Mouse (Mus musculus) forebrain, postnatal 0 days (tissue): ENCODE results near the gene Scn8a. TPM values are rescaled to one million over a fixed set of nuclear protein-coding genes. Genes with fewer than 3 reads are reported as not detected.

Source experiments
- ATAC-seq: fragments of 200-750 bp; cut with Nextera tagmentation; 2 replicates; pipeline ENCODE4 v1.8.0; 2017; ENCODE audit warnings: mild to moderate bottlenecking, moderate library complexity
- DNase-seq: peaks from one replicate; pipeline ENCODE4 v3.0.0-alpha.2; 2015
- H3K27ac ChIP-seq: fragments of 300-500 bp; sonication (generic); 2 replicates; pipeline ENCODE4 v1.5.1; 2014; ENCODE audit warnings: low read depth, mild to moderate bottlenecking, antibody characterized with exemption, low read length, moderate library complexity, mixed read lengths
- H3K27me3 ChIP-seq: fragments of 300-500 bp; sonication (generic); 2 replicates; pipeline ENCODE4 v1.6.1; 2014; ENCODE audit warnings: mild to moderate bottlenecking, low read length, mixed read lengths; ENCODE audit not compliant: insufficient read depth
- H3K36me3 ChIP-seq: fragments of 300-500 bp; sonication (generic); 2 replicates; pipeline ENCODE4 v1.6.1; 2014; ENCODE audit warnings: mild to moderate bottlenecking, moderate library complexity; ENCODE audit not compliant: insufficient read depth
- H3K4me1 ChIP-seq: fragments of 300-500 bp; sonication (generic); 2 replicates; pipeline ENCODE4 v1.6.1; 2014; ENCODE audit warnings: antibody characterized with exemption; ENCODE audit not compliant: insufficient read depth
- H3K4me2 ChIP-seq: fragments of 300-500 bp; sonication (generic); 2 replicates; pipeline ENCODE4 v1.6.1; 2014; ENCODE audit warnings: low read depth, mild to moderate bottlenecking, moderate library complexity
- H3K4me3 ChIP-seq: fragments of 300-500 bp; sonication (generic); 2 replicates; pipeline ENCODE4 v1.5.1; 2014; ENCODE audit warnings: low read depth, low read length, mixed read lengths
- H3K9ac ChIP-seq: fragments of 300-500 bp; sonication (generic); 2 replicates; pipeline ENCODE4 v1.6.1; 2014; ENCODE audit warnings: mild to moderate bottlenecking
- H3K9me3 ChIP-seq: fragments of 300-500 bp; sonication (generic); 2 replicates; pipeline ENCODE4 v1.6.1; 2016; ENCODE audit warnings: low read length
- CTCF ChIP-seq: sonication (generic); IDR thresholded peaks from 2 replicates; pipeline ENCODE4 v1.5.1; 2016; ENCODE audit warnings: antibody characterized with exemption, control low read depth, low read depth
- WGBS: fragments of 180-500 bp; shearing (Covaris S2); extraction: QIAGEN DNeasy Blood & Tissue Kit; methylation state at CpG from one replicate; pipeline ENCODE4 v1.1.7; 2014; 5-methylcytosine and 5-hydroxymethylcytosine counted together
- polyA plus RNA-seq: library from polyadenylated mRNA; unstranded; fragments of >200 nt; fragmentation: Nextera tagmentation; extraction: Ambion mirVana; gene quantifications from 2 replicates; pipeline ENCODE4 v1.2.1, GENCODE M21; 2015
- total RNA-seq: library from RNA; depleted of rRNA; stranded (reverse); fragments of >200 nt; gene quantifications from 2 replicates; pipeline ENCODE4 v1.2.3, GENCODE M21; 2014; rRNA removed

Scn8a gene
- total and polyA plus RNA-seq, 2 experiments from 2014 or later: 15.5 to 26.9 TPM

DNA sequence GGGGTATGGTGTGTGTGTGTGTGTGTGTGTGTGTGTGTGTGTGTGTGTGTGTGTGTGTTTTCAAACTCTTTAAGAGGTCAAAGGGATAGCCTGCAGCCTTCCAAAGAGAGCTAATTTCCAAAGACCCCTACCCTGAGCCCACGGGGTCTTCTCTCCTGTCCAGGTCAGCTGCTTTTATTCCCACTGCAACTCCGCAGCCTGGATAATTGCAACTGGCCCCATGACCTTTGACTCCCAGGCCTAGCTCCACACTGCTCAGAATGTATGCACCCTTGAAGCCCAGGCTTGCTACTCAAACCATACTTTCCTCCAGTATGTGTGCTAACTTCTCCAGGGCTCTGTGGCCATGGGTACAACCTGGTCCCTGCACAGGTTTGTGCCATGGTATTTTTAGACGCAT lies 225.7 kb downstream of the Scn8a start:
- Histone ChIP-seq H3K9ac (no peak overlapping the region), H3K27me3 (no peaks in the 10 kb centered on the region), H3K36me3 (no peaks in the 10 kb centered on the region), H3K9me3 (no peaks in the 10 kb centered on the region), H3K4me2 (no peak overlapping the region), H3K4me1 (0 out of 2 replicates have a peak, but pooled peaks cover 14% of the 10 kb centered on the region), H3K27ac (no peak overlapping the region), H3K4me3 (no peak overlapping the region)
- TF ChIP-seq CTCF: no peak
- DNase-seq (no peak), ATAC-seq (no peak)
- 53% methylated on average over 3 of the region's 3 CpGs for WGBS

Other genes with a start within 250 kb of the Scn8a start
- gene Smagp, start 232.9 kb upstream of the Scn8a start, total RNA-seq: 2.3 and 6.2 TPM in 2 replicates
- gene Smagp, start 232.9 kb upstream of the Scn8a start, polyA plus RNA-seq: 3.9 TPM in 2 replicates
- 1.4 and 1.6 TPM in 2 replicates for gene Bin2, start 200.3 kb upstream of the Scn8a start, total RNA-seq
- 0.58 and 1.4 TPM in 2 replicates for gene Bin2, start 200.3 kb upstream of the Scn8a start, polyA plus RNA-seq
- gene Cela1, start 181.9 kb upstream of the Scn8a start, total RNA-seq: 0.62 and 5.1 TPM in 2 replicates
- gene Cela1, start 181.9 kb upstream of the Scn8a start, polyA plus RNA-seq: 0.81 and 1.2 TPM in 2 replicates
- gene Galnt6, start 140.5 kb upstream of the Scn8a start, total RNA-seq: 0.77 and 1.5 TPM in 2 replicates
- 0.24 and 0.47 TPM in 2 replicates for gene Galnt6, start 140.5 kb upstream of the Scn8a start, polyA plus RNA-seq
- 17.8 and 38.3 TPM in 2 replicates for gene Slc4a8, start 108.1 kb upstream of the Scn8a start, total RNA-seq
- gene Slc4a8, start 108.1 kb upstream of the Scn8a start, polyA plus RNA-seq: 30.3 and 31.2 TPM in 2 replicates
- not detected in 2 replicates for gene Gm47841, start 177.5 kb downstream of the Scn8a start, total RNA-seq
- not detected in 2 replicates for gene Gm47841, start 177.5 kb downstream of the Scn8a start, polyA plus RNA-seq
- gene Fignl2, start 208.7 kb downstream of the Scn8a start, total RNA-seq: 0.85 and 1.3 TPM in 2 replicates
- 0.06 TPM in 1 of 2 replicates, not detected in the other for gene Fignl2, start 208.7 kb downstream of the Scn8a start, polyA plus RNA-seq
- gene Ankrd33, start 245.9 kb downstream of the Scn8a start, total RNA-seq: not detected in 2 replicates
- not detected in 2 replicates for gene Ankrd33, start 245.9 kb downstream of the Scn8a start, polyA plus RNA-seq